Mouse (Mus musculus) T-helper 17 cell (primary cell): ENCODE measurements at regions not wholly inside any gene's neighbourhood (a gene's known extent, or its start where the extent isn't known, plus 50 kb on each side); places are given as distances from the start of the nearest gene placed in this dataset.

Experiments used
- in situ Hi-C, 2 experiments: fragments of 300-600 bp; cut with MboI, MseI; formaldehyde crosslinking; loops; 1 replicate in 1 of 2; 2 replicates in 1 of 2; pipeline ENCODE4 v1.15.1; 2025; ENCODE audit warnings: high pct_unique_total_duplicates in 2 of 2

DNA sequence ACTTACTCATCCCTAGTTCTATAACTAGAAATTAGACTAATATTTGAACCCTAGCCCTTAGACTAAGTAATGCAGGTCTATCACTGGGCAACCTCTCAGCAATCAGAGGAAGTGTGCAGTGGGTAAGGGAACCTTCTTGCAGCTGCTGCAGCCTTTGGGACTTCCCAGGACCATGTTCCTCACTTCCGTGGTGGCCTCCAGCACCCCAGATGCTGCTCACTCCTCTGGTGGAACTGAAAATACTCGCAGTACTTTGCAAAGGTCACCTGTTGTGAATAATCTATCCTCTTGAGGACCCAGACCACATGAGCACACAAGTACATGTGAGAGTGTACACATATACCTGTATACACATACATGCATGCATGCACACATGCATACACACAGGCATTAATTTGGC is 59.3 kb upstream of the Peli1 start:
- in situ Hi-C loops: no loop called here

- in situ Hi-C loops: no loop called here
These were observed 57.8 kb upstream of the Peli1 start for GRCm38 (mm10) chr11:21033234-21033822.

DNA sequence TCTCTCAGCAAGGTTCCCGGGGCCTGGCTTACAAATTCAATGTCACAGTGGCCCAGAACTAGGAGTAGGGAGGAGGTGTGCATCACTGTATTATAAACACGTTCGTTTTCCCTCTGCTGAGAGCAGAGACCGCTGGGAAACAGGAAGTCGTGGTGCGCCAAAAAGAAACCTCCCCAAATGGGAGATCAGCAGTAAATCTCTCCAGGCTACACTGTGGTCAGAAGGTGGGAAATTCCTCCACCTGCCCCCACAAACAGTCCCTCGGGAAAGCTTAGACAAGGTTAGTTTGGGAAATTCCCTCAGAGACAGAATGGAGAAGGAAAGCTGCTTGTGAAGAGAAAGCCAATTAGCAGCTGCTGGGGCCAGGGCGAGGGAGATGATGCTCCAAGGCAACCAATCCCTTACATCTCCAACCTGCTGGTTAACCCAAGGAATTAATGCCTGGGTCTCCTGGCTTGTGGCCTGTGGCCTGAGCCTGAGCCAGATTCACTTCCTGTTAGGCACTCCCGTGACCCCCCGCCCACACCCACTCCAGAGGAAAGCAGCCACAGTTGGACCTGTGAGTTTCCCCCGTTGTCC is 57.2 kb upstream of the Peli1 start:
- in situ Hi-C loops: no loop called here

- in situ Hi-C loops: no loop called here
These were observed 54.8 kb upstream of the Peli1 start for GRCm38 (mm10) chr11:21036161-21036916.

- in situ Hi-C loops: no loop called here
These were observed 53.7 kb upstream of the Peli1 start for GRCm38 (mm10) chr11:21037267-21037906.

DNA sequence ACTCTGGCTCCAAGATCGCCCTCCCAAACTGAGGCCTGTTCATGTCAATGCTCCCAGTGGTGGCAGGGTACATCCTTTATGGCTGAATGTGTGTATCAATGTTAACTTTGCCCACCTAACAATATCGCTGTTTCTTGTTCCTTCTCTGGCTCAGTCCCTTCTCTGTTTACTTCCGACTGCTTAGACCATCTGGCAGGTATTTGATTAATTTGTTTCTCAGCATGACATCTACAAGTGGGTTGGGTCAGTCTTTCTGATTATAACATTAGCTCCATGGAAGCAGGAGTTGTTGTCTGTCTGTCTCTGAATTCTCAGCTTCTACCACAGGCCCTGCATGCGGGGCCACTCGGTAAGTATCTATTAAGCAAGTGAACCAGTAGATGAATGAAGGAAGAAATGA is 49.9 kb upstream of the Peli1 start:
- in situ Hi-C loops: loop anchor here in 1 of 2 experiments (10.0 kb wide), 1 partner anchor 424 kb away; no protein-coding TSS in a partner anchor
